Mouse (Mus musculus) WW6 (cell line): ENCODE results near the gene Itm2c.

Experiments used
- DNase-seq: peaks from one replicate; pipeline ENCODE4 v3.0.0-alpha.2; 2013; ENCODE audit warnings: low read depth, low spot score

Itm2c gene

DNA sequence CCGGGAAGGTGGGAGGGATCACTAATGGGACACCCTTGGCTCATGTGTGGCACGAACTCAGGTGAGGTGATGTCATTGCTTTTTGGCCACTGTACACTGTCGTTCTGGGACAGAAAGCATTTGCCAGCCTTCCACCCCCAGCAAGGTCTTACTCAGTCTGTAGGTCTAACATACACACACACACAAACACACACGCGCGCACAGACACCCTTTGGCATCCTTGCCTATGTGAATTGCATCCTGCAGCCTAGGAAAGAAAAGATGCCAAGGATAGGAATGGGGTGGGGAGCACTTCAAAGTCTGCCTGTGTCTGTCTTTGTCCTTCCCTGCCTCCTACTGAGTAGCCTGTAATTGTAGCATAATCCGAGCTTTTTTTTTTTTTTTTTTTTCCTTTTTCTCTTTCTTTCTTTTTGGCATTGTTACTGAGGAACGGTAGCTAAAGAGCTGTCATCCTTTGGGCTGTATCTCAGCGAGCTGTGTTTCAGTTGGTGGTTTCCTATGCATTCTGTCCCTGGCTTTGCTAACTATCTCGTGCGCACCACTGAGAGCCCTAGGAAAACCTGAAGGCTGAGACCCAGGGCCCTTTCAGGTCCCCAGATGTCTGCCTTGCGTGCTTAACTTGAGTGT, 4.8 kb downstream of the Itm2c start:
- DNase-seq, result no peak

DNA sequence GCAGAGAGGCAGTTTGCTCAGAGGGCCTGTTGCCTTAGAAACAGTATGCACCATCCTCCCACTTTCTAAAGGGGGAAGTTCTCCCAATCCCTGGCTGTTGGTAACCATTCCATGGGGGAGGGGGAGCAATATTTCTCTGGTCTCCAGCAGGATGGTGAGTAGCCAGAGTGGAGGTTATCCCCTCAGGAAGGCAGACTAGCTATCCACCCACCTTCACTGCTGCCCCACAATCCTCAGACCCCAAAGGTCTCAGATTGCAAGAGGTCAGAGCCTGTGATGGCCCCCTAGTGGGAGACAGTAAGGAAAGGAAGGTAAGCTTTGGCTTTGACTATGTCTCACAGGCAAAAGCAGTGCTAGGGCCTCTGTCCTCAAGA, 5.3 kb downstream of the Itm2c start:
- DNase-seq, result no peak

DNA sequence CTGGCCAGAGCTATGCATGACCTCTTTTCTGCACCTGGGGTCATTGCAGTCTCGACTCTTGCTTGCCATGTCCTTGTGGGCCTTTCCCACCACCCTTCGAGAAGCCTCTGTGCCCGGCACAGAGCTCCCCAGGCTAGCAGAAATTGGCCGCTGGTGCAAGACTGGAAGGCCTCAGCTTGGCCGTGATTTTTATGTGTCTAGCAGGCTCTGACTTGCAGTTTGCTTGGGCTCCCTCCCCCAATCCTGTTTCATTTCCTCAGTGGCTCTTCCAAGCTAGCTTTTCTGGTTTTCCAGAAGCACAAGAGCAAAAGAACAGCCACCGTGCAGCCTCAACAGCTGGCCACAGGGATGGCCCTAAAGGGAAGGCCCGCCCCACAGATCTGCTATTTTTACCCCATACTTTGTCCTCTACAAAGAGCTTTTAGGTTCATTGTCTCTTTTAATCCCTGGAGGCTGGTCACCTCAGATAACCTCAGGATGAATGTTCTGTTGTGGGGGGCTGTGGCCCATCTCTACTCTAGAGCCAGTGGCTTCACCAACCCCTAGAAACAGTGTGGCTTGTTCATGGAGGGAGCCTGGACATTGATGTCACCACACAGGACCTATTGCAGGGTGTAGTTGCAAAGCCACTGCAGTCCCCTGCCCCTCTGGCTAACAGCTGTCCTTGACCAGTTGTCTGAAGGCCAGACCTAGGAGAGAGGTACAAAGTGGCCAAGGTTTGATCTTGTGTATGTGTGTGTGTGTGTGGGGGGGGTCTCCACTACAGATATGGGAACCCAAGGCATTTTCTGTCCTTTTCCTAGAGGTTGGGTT, 6.6 kb downstream of the Itm2c start:
- DNase-seq, result no peak

DNA sequence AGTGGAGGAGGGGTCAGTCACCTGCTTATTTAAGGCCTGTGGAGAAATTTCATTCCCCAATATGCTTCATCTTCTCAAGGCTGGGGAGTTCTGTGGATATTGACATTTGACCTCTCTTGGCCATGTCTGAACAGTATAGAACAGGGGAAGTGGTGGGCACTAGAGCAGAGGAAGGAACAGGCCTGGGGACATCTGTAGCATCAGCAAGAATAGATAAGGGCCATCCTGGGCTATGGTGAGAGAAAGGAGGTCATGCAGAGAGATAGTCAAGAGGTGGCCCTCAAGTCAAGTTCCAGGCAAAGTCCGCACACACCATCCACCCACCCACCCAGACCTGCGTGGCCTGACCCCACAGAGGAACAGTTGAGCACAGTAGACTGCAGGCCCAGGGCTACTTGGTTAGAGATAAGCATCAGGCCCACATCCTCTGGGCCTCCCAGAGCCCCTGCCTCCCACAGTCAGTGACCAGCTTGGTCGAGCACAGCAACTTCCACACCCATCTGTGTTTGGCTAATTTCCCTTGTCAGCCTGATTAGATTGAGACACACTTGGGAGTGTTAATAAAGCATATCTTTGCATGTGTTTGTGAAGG, 7.5 kb downstream of the Itm2c start:
- DNase-seq, result no peak

- no peak for DNase-seq
Measured at GRCm38 (mm10) chr1:85902108-85902561, 8.1 kb downstream of the Itm2c start.

- DNase-seq, result no peak
Measured at GRCm38 (mm10) chr1:85906892-85907291, 12.8 kb downstream of the Itm2c start.

GRCm38 (mm10) chr1:85908754-85909590, 14.9 kb downstream of the Itm2c start:
- DNase-seq, result no peak

- DNase-seq, result no peak
Measured at GRCm38 (mm10) chr1:85913078-85913755, 19.1 kb downstream of the Itm2c start.

DNA sequence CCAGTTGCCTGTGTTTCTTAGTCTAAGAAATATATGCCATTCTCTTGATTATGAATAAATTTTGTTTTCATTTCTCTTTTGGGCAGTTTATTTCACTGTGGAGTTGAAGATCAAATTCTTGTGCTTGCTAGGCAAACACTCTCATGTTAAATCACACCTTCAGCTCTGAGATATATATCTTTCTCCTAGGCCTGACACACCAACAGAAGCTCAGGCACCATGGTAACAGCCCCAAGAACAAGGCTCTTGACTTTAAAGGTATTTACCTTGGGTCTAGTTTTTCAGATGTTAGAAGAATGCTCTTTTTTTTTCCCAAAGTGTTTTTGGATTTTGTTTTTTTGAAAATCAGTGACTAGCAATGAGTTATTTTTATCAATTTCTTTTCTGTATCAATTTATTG, 21.8 kb downstream of the Itm2c start:
- DNase-seq, result no peak

GRCm38 (mm10) chr1:85916830-85917450, 22.9 kb downstream of the Itm2c start:
- DNase-seq, result no peak

DNA sequence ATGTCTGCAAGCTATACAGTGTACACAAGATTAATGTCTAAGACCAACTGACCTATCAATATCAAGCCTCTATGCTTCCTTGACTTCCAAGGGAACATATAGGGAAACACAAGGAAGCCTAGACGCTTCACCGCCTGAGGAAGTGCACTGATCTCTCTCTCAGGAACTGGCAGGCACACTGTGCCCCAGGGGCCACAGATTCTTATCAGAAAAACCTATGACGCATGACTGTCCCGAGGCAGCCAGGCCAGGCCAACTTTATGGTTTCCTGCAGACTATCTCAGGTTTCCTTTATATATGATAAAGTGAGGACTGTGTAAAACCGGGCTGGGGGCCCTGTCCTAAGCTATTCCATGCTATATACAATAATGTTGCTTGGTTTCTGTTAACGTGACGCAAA, 25.5 kb downstream of the Itm2c start:
- DNase-seq, result no peak

GRCm38 (mm10) chr1:85921725-85922124, 27.6 kb downstream of the Itm2c start:
- DNase-seq, result no peak

GRCm38 (mm10) chr1:85922127-85922864, 28.2 kb downstream of the Itm2c start:
- no peak for DNase-seq

GRCm38 (mm10) chr1:85922865-85923211, 28.8 kb downstream of the Itm2c start:
- DNase-seq, result no peak

- DNase-seq, result no peak
Measured at GRCm38 (mm10) chr1:85925183-85925582, 31.1 kb downstream of the Itm2c start.

DNA sequence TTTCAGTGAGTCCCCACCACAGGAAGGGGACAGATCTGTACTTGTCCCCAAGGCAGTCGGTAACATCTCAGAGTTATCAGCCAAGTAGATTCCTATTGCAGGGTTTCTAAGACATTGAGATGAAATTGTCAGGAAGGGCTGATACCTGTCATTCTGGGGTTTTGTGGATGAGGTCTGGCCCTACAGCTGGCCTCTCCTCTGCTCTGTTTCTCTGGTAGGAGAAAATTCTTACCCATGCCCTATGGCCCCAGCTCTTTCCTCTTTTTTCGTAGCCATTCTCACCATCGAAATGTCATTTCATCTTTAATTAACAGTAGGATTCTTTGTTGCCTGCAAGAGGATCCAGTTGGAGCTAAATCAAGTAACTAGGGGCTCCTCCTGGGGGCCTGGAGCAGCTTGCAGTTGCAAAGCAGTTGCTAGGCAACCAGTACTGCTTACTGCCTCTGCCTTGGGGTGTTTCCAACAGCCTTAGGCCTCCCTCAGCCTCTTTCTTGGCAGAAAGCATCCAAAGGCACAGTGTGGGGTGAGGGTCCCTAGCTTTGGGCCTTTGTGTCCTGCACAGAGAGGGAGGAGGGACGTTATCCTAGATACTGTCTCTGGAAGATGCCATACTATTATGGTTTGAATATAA, 34.1 kb downstream of the Itm2c start, which contains the start of gene 4933407L21Rik:
Gene 4933407L21Rik (plus strand): TSS at position 427 of the 631 bp plus-strand sequence.
- no peak for DNase-seq

- no peak for DNase-seq
Measured at GRCm38 (mm10) chr1:85928688-85929065, 34.6 kb downstream of the Itm2c start.

- no peak for DNase-seq
Measured at GRCm38 (mm10) chr1:85929406-85929805, 35.3 kb downstream of the Itm2c start.

DNA sequence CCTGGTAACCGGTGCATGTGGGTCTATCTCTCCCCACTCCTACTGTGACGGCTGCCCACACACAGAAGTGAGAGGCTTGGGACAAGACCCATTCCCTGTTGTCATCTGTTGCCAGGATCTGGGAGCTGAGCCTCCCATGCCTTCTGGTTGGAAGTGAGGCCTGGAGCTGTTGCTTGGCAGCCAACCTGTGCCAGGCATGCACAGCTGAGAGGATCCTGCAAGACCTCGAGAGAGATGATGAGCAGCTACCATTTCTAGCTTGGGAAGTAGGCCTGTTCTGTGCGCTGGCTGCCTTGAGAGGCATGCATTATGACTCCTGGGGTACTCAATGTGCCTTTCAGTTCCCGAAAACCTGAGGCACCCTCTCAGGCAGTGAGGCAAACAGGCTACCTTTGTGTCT, 37.1 kb downstream of the Itm2c start:
- DNase-seq, result no peak

- no peak for DNase-seq
Measured at GRCm38 (mm10) chr1:85933226-85933625, 39.1 kb downstream of the Itm2c start.
